Mouse (Mus musculus): ENCODE data around the gene Birc2.

Birc2 gene

GRCm38 (mm10) chr9:7846667-7847199 lies 9.9 kb upstream of the Birc2 start:
- CTCF ChIA-PET, result interaction anchor here (0.5 kb wide), 1 partner anchor 133 kb away, joined by 3 read pairs; no protein-coding TSS in a partner anchor

GRCm38 (mm10) chr9:7845216-7845895 lies 8.5 kb upstream of the Birc2 start:
- CTCF ChIA-PET, result no interaction called here

GRCm38 (mm10) chr9:7841221-7841620 lies 4.4 kb upstream of the Birc2 start:
- CTCF ChIA-PET, result no interaction called here

- CTCF ChIA-PET, result no interaction called here
Measured at GRCm38 (mm10) chr9:7837806-7838440, 1.1 kb upstream of the Birc2 start.

GRCm38 (mm10) chr9:7836331-7836730 lies 533 bp downstream of the Birc2 start:
- CTCF ChIA-PET, result interaction anchor here (0.5 kb wide), 1 partner anchor 720 kb away, joined by 4 read pairs; no protein-coding TSS in a partner anchor

- CTCF ChIA-PET, result no interaction called here
Measured at GRCm38 (mm10) chr9:7835302-7835701, 1.6 kb downstream of the Birc2 start.

GRCm38 (mm10) chr9:7833421-7833820 lies 3.4 kb downstream of the Birc2 start:
- CTCF ChIA-PET, result no interaction called here

- CTCF ChIA-PET, result no interaction called here
Measured at GRCm38 (mm10) chr9:7829531-7830528, 7.0 kb downstream of the Birc2 start.

- CTCF ChIA-PET, result no interaction called here
Measured at GRCm38 (mm10) chr9:7828706-7829105, 8.2 kb downstream of the Birc2 start.

GRCm38 (mm10) chr9:7824916-7825315 lies 11.9 kb downstream of the Birc2 start:
- CTCF ChIA-PET, result no interaction called here

- CTCF ChIA-PET, result interaction anchor here (0.6 to 0.7 kb wide), 3 partner anchors 9 to 83 kb away, joined by 4 to 5 read pairs (median 5); no protein-coding TSS in a partner anchor
Measured at GRCm38 (mm10) chr9:7822758-7823157, 14.1 kb downstream of the Birc2 start.

- CTCF ChIA-PET, result no interaction called here
Measured at GRCm38 (mm10) chr9:7805101-7805506, 31.8 kb downstream of the Birc2 start.

- CTCF ChIA-PET, result no interaction called here
Measured at GRCm38 (mm10) chr9:7798555-7798954, 38.3 kb downstream of the Birc2 start.

GRCm38 (mm10) chr9:7797542-7797941 lies 39.3 kb downstream of the Birc2 start:
- CTCF ChIA-PET, result no interaction called here

GRCm38 (mm10) chr9:7796129-7796864 lies 40.6 kb downstream of the Birc2 start:
- CTCF ChIA-PET, result no interaction called here

GRCm38 (mm10) chr9:7795581-7795980 lies 41.3 kb downstream of the Birc2 start:
- CTCF ChIA-PET, result no interaction called here

- CTCF ChIA-PET, result no interaction called here
Measured at GRCm38 (mm10) chr9:7793561-7793960, 43.3 kb downstream of the Birc2 start.

GRCm38 (mm10) chr9:7790580-7791084 lies 46.2 kb downstream of the Birc2 start:
- CTCF ChIA-PET, result no interaction called here

GRCm38 (mm10) chr9:7789764-7790575 lies 46.9 kb downstream of the Birc2 start:
- CTCF ChIA-PET, result no interaction called here

GRCm38 (mm10) chr9:7788411-7788810 lies 48.5 kb downstream of the Birc2 start:
- CTCF ChIA-PET, result no interaction called here
